Mouse (Mus musculus) olfactory bulb, adult 2 months (tissue): Measurements from ENCODE around the gene Kxd1. TPM values are rescaled to one million over a fixed set of nuclear protein-coding genes. Genes with fewer than 3 reads are reported as not detected.

Experiments used
- H3K27ac ChIP-seq: fragments of 200-500 bp; 2 replicates; pipeline ENCODE4 v1.5.1; 2012; ENCODE audit warnings: low read depth, low read length; ENCODE audit not compliant: insufficient read depth
- H3K4me1 ChIP-seq: fragments of 200-500 bp; 2 replicates; pipeline ENCODE4 v1.6.1; 2012; ENCODE audit warnings: low read length; ENCODE audit not compliant: control insufficient read depth, insufficient read depth
- H3K4me3 ChIP-seq: fragments of 200-500 bp; 2 replicates; pipeline ENCODE4 v1.5.1; 2012; ENCODE audit warnings: mild to moderate bottlenecking, low read depth, low read length, moderate library complexity; ENCODE audit not compliant: insufficient read depth
- CTCF ChIP-seq: fragments of 200-500 bp; IDR thresholded peaks from 2 replicates; pipeline ENCODE4 v1.5.1; 2012; ENCODE audit warnings: low read depth, mild to moderate bottlenecking, low read length, moderate library complexity; ENCODE audit not compliant: insufficient read depth
- POLR2A ChIP-seq: fragments of 200-500 bp; IDR thresholded peaks from 2 replicates; pipeline ENCODE4 v1.6.1; 2012; ENCODE audit warnings: mild to moderate bottlenecking, low read depth, low read length, moderate library complexity; ENCODE audit not compliant: insufficient read depth
- WGBS: fragments of 180-500 bp; shearing (Covaris S2); methylation state at CpG from one replicate; pipeline ENCODE4 v1.1.7; 2018; 5-methylcytosine and 5-hydroxymethylcytosine counted together
- polyA plus RNA-seq: library from polyadenylated mRNA; stranded (reverse); fragments of >200 nt; gene quantifications from 2 replicates; pipeline ENCODE4 v1.2.4, GENCODE M21; 2012; ENCODE audit warnings: low replicate concordance; ENCODE audit not compliant: missing spikeins, insufficient read depth, insufficient read length

The Kxd1 gene
- polyA plus RNA-seq, 1 experiment = not detected

DNA sequence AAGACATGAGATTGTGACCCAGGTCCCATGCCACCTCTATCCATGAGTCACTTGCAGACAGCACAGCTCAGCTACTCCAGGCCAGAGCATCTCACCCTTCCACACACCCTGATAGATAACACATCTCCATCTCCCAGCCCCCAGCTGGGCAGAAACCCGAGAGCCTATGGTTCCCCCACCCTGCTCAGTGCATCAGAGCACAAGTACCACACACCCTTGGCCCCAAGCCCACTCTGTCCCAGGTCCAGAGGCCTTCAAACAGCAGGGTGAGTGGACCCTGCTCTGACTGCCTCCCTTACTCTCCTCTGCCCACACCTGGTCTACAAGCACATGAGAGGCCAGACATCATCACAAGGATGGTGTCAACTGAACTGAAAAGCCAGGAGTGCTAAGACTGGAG is 59.8 kb downstream of the Kxd1 start:
- H3K27ac ChIP-seq = no peak overlapping the region
- TF ChIP-seq CTCF (no peak), POLR2A (no peak)

GRCm38 (mm10) chr8:70467229-70467725 is 60.5 kb downstream of the Kxd1 start:
- H3K27ac ChIP-seq = no peak overlapping the region
- TF ChIP-seq POLR2A = no peak
- TF ChIP-seq CTCF = no peak
- peaks cover 47% of the 10 kb centered on the region for H3K4me1 ChIP-seq
- WGBS = 79% methylated on average over 5 of the region's 5 CpGs
- no peak overlapping the region for H3K4me3 ChIP-seq

More for the DNA sequence above, 59.8 kb downstream of the Kxd1 start:
- 72% methylated on average over 1 of the region's 1 CpGs for WGBS
- Histone ChIP-seq H3K4me3 (no peak overlapping the region), H3K4me1 (peaks cover 41% of the 10 kb centered on the region)

GRCm38 (mm10) chr8:70466771-70467170 is 61.0 kb downstream of the Kxd1 start:
- TF ChIP-seq CTCF (no peak), POLR2A (no peak)
- Histone ChIP-seq H3K4me3 (no peak overlapping the region), H3K27ac (no peak overlapping the region), H3K4me1 (peaks cover 52% of the 10 kb centered on the region)
- 82% methylated on average over 11 of the region's 11 CpGs for WGBS

DNA sequence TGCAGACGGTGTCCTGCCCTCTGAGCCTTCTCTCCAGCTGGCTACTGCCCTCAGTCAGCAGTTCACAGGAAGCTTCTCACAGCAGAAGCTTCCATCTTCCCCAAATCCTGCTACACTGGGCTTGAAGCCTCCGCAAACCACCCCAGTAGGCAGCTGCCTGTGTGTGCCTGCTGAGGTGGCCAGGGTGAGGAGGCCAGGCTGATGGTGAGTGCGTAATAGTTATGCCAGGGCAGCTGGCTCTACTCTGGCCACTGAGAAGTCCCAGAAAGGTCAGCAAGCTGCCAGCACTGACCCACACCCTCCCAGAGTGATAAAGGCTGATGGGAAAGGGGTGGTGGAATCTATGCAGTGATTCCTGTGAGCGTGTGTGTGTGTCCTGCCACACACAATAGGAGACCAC is 61.5 kb downstream of the Kxd1 start:
- Histone ChIP-seq H3K4me1 (peaks cover 56% of the 10 kb centered on the region), H3K4me3 (no peak overlapping the region), H3K27ac (no peak overlapping the region)
- TF ChIP-seq CTCF = no peak
- TF ChIP-seq POLR2A = no peak
- 76% methylated on average over 4 of the region's 4 CpGs for WGBS

GRCm38 (mm10) chr8:70465701-70466100 is 62.1 kb downstream of the Kxd1 start:
- Histone ChIP-seq H3K4me3 (no peak overlapping the region), H3K4me1 (peaks cover 61% of the 10 kb centered on the region), H3K27ac (no peak overlapping the region)
- TF ChIP-seq CTCF = no peak
- no peak for TF ChIP-seq POLR2A
- over 99% methylated on average over 4 of the region's 4 CpGs for WGBS

DNA sequence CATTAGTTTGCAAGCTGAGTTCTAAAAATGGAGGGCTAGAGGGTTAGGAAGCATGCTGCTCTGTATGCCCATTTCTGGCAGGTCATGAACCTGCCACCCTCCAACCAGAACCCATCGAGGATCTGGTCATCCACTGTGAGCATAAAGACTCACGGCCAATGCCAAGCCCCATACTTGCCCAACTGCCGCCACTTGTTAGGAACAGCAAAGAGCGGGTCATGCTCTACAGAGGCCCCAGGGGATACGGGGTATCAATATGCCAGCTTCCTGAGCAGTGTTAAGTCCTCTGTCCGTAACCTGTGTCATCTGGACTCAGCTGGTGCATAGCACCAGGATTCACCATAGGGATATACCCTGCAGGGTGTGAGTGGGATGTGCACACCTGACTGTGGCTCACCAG is 63.6 kb downstream of the Kxd1 start:
- Histone ChIP-seq H3K27ac (no peak overlapping the region), H3K4me3 (no peak overlapping the region), H3K4me1 (peaks cover 50% of the 10 kb centered on the region)
- no peak for TF ChIP-seq CTCF
- WGBS = 93% methylated on average over 6 of the region's 6 CpGs

DNA sequence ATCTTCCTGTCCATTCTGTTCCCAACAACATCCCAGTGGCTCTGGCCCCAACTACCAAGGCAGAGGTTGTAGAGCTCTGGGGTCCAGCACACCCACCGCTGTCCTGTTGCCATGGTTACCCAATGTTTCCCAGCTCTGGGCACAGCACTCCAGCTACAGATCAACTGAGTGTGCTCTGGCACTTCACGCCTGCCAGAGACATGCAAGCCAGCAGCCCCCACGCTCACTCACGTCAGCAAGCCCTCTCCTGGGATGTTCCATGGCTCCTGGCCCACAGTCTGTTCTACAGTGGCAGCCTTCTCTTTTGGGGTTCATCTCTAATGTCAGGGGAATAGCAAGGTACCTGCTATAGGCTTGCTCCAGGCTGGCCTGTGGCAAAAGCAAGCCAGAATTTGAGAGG is 64.5 kb downstream of the Kxd1 start:
- Histone ChIP-seq H3K27ac (no peak overlapping the region), H3K4me3 (no peak overlapping the region), H3K4me1 (peaks cover 43% of the 10 kb centered on the region)
- TF ChIP-seq CTCF (no peak), POLR2A (no peak)
- 44% methylated on average over 4 of the region's 4 CpGs for WGBS

GRCm38 (mm10) chr8:70462516-70462813 is 65.3 kb downstream of the Kxd1 start:
- H3K27ac ChIP-seq = no peak overlapping the region
- no peak for TF ChIP-seq POLR2A
- 74% methylated on average over 8 of the region's 8 CpGs for WGBS

GRCm38 (mm10) chr8:70461765-70462515 is 65.8 kb downstream of the Kxd1 start:
- Histone ChIP-seq H3K4me3 (no peak overlapping the region), H3K4me1 (peaks cover 34% of the 10 kb centered on the region), H3K27ac (no peak overlapping the region)
- no peak for TF ChIP-seq CTCF
- no peak for TF ChIP-seq POLR2A
- WGBS = 81% methylated on average over 16 of the region's 16 CpGs

More at GRCm38 (mm10) chr8:70462516-70462813, 65.3 kb downstream of the Kxd1 start:
- peaks cover 38% of the 10 kb centered on the region for H3K4me1 ChIP-seq
- H3K4me3 ChIP-seq = no peak overlapping the region
